17 mouse cellular contexts compared by ENCODE assay signal in genomic region chr3:129565458-129565857, GRCm38 (mm10). TPM values are rescaled to one million over a fixed set of nuclear protein-coding genes. Genes with fewer than 3 reads are reported as not detected.
DNase-seq lines count a peak whose midpoint lies in the region; ATAC-seq lines count a peak whose summit lies in the region.
"Had no signal": no experiment of that assay in that cellular context is flagged by ENCODE, and none has a peak within 500 bp of the region (broad histone marks: within the 10 kb centered on the region; RNA-seq: fewer than 3 reads in every experiment).

No protein-coding gene starts in this region.

- peak overlapping the region; percentile 42 for H3K27ac ChIP-seq in heart, embryonic 10.5 days
- no peak overlapping the region for H3K27ac ChIP-seq in intestine, embryonic 15.5 days
- H3K27ac ChIP-seq: embryonic facial prominence, embryonic 13.5 days; hindbrain, embryonic 13.5 days; macrophage; midbrain, embryonic 15.5 days had no signal

- H3K9me3 ChIP-seq in heart, embryonic 10.5 days: no peaks in the 10 kb centered on the region
- no peaks in the 10 kb centered on the region for H3K9me3 ChIP-seq in intestine, embryonic 15.5 days
- H3K9me3 ChIP-seq: embryonic facial prominence, embryonic 13.5 days; hindbrain, embryonic 13.5 days; midbrain, embryonic 15.5 days had no signal

- no peaks in the 10 kb centered on the region for H3K27me3 ChIP-seq in heart, embryonic 10.5 days (ENCODE audit: insufficient read depth, poor library complexity, severe bottlenecking)
- H3K27me3 ChIP-seq in intestine, embryonic 15.5 days (replicated peaks): no peaks in the 10 kb centered on the region
- H3K27me3 ChIP-seq: embryonic facial prominence, embryonic 13.5 days; hindbrain, embryonic 13.5 days; midbrain, embryonic 15.5 days; Patski had no signal

- H3K4me2 ChIP-seq in intestine, embryonic 15.5 days (replicated peaks): no peak overlapping the region
- H3K4me2 ChIP-seq: embryonic facial prominence, embryonic 13.5 days; hindbrain, embryonic 13.5 days; midbrain, embryonic 15.5 days had no signal

- peak; percentile 46 for ATAC-seq in intestine, embryonic 15.5 days
- peak; percentile 71 for ATAC-seq in megakaryocyte progenitor cell, adult 5-6 weeks (replicated peaks; ENCODE audit: poor library complexity)
- ATAC-seq: midbrain, embryonic 15.5 days; Patski had no signal

- H3K4me3 ChIP-seq in heart, embryonic 10.5 days: no peak overlapping the region
- no peak overlapping the region for H3K4me3 ChIP-seq in intestine, embryonic 15.5 days (replicated peaks)
- H3K4me3 ChIP-seq: embryonic facial prominence, embryonic 13.5 days; hindbrain, embryonic 13.5 days; midbrain, embryonic 15.5 days had no signal

- intact Hi-C loops in heart, postnatal 36 days (cut with DNase I): no loop called here

- DNase-seq in heart, embryonic 10.5 days (ENCODE audit: low spot score): no peak
- DNase-seq in heart, postnatal 36 days: no peak
- peak; percentile 20 for DNase-seq in CD4-positive helper T cell, adult 2 months (ENCODE audit: low read depth, low spot score)
- DNase-seq in frontal cortex, postnatal 25 days (ENCODE audit: low spot score in 2 of 2): no peak
- DNase-seq in urinary bladder, postnatal 25 days (ENCODE audit: low spot score): no peak
- DNase-seq: cerebellum, postnatal 25 days; heart, adult 18-20 months; kidney, adult 8-10 months; lung, adult 18-20 months; right cerebral cortex, postnatal 25 days had no signal

- H3K4me1 ChIP-seq in heart, embryonic 10.5 days: peaks cover 16% of the 10 kb centered on the region; the same call in 1 of the 2 replicates
- H3K4me1 ChIP-seq in intestine, embryonic 15.5 days (replicated peaks): peaks cover 14% of the 10 kb centered on the region
- H3K4me1 ChIP-seq: midbrain, embryonic 15.5 days had no signal

- no peak overlapping the region for H3K9ac ChIP-seq in intestine, embryonic 15.5 days
- H3K9ac ChIP-seq: embryonic facial prominence, embryonic 13.5 days; hindbrain, embryonic 13.5 days; midbrain, embryonic 15.5 days had no signal

- H3K36me3 ChIP-seq in heart, embryonic 10.5 days: peaks cover 7% of the 10 kb centered on the region; the same call in 1 of the 2 replicates
- H3K36me3 ChIP-seq in intestine, embryonic 15.5 days: no peaks in the 10 kb centered on the region
- H3K36me3 ChIP-seq: midbrain, embryonic 15.5 days had no signal

- WGBS in heart, embryonic 10.5 days: 66% methylated on average over 8 of the region's 8 CpGs
- 77% methylated on average over 8 of the region's 8 CpGs for WGBS in intestine, embryonic 15.5 days

RNA-seq across cellular contexts. Expression of gene Elovl6, which starts 33.3 kb away (rescaled TPM):
- polyA plus RNA-seq in heart, embryonic 10.5 days (2016; fragmentation: Nextera tagmentation; extraction: Ambion mirVana): 24.7 and 35.8 TPM in 2 replicates
- 1 to 10 TPM in 1 of 2 experiments, under 1 TPM in 1; 0.65 to 3.6 TPM for total RNA-seq in heart, postnatal 36 days (2021)
- polyA plus RNA-seq in intestine, embryonic 15.5 days (2015; fragmentation: Nextera tagmentation; extraction: Ambion mirVana): 46.4 and 47.8 TPM in 2 replicates
- total RNA-seq in megakaryocyte progenitor cell, adult 5-6 weeks (2015): 16.2 and 22.7 TPM in 2 replicates
- 11.8 and 12.3 TPM in 2 replicates for total RNA-seq in megakaryocyte progenitor cell, adult 5-6 weeks (2017)
